Mouse (Mus musculus): ENCODE measurements at regions not wholly inside any gene's neighbourhood (a gene's known extent, or its start where the extent isn't known, plus 50 kb on each side); places are given as distances from the start of the nearest gene placed in this dataset.

GRCm38 (mm10) chr12:49968072-49968471 lies 583.1 kb downstream of the Gm43517 start:
- no peaks in the 10 kb centered on the region for H3K36me3 ChIP-seq
- H3K27me3 ChIP-seq (replicated peaks) = no peaks in the 10 kb centered on the region
- no peaks in the 10 kb centered on the region for H3K4me1 ChIP-seq (replicated peaks)
- H3K4me2 ChIP-seq (replicated peaks) = no peak overlapping the region
- H3K9ac ChIP-seq = no peak overlapping the region
- no peak overlapping the region for H3K4me3 ChIP-seq (replicated peaks)
- WGBS = 69% methylated on average over 1 of the region's 1 CpGs
- H3K27ac ChIP-seq = no peak overlapping the region
- H3K9me3 ChIP-seq = no peaks in the 10 kb centered on the region
- ATAC-seq = no peak

GRCm38 (mm10) chr12:49969546-49969945 lies 584.6 kb downstream of the Gm43517 start:
- 74% methylated on average over 2 of the region's 2 CpGs for WGBS
- H3K9ac ChIP-seq = no peak overlapping the region
- no peak overlapping the region for H3K4me3 ChIP-seq (replicated peaks)
- H3K36me3 ChIP-seq = no peaks in the 10 kb centered on the region
- no peak overlapping the region for H3K27ac ChIP-seq
- ATAC-seq = no peak
- H3K4me1 ChIP-seq (replicated peaks) = no peaks in the 10 kb centered on the region
- H3K9me3 ChIP-seq = no peaks in the 10 kb centered on the region
- no peak overlapping the region for H3K4me2 ChIP-seq (replicated peaks)
- no peaks in the 10 kb centered on the region for H3K27me3 ChIP-seq (replicated peaks)

- WGBS = 61% methylated on average over 2 of the region's 2 CpGs
- Histone ChIP-seq H3K4me3 (replicated peaks) (no peak overlapping the region), H3K9ac (no peak overlapping the region), H3K9me3 (no peaks in the 10 kb centered on the region), H3K27me3 (replicated peaks) (no peaks in the 10 kb centered on the region), H3K4me1 (replicated peaks) (no peaks in the 10 kb centered on the region), H3K4me2 (replicated peaks) (no peak overlapping the region), H3K36me3 (no peaks in the 10 kb centered on the region), H3K27ac (no peak overlapping the region)
- no peak for ATAC-seq
These were observed 589.8 kb downstream of the Gm43517 start for GRCm38 (mm10) chr12:49974591-49975323.

GRCm38 (mm10) chr12:49975553-49975952 lies 590.6 kb downstream of the Gm43517 start:
- no peaks in the 10 kb centered on the region for H3K27me3 ChIP-seq (replicated peaks)
- H3K36me3 ChIP-seq = no peaks in the 10 kb centered on the region
- H3K9ac ChIP-seq = no peak overlapping the region
- WGBS = 60% methylated on average over 1 of the region's 1 CpGs
- H3K4me1 ChIP-seq (replicated peaks) = no peaks in the 10 kb centered on the region
- no peak for ATAC-seq
- no peak overlapping the region for H3K4me2 ChIP-seq (replicated peaks)
- H3K4me3 ChIP-seq (replicated peaks) = no peak overlapping the region
- H3K27ac ChIP-seq = no peak overlapping the region
- no peaks in the 10 kb centered on the region for H3K9me3 ChIP-seq

GRCm38 (mm10) chr12:49992501-49993079 lies 607.6 kb downstream of the Gm43517 start:
- Histone ChIP-seq H3K9ac (no peak overlapping the region), H3K4me3 (replicated peaks) (no peak overlapping the region), H3K27me3 (replicated peaks) (no peaks in the 10 kb centered on the region), H3K27ac (no peak overlapping the region), H3K4me2 (replicated peaks) (no peak overlapping the region), H3K9me3 (no peaks in the 10 kb centered on the region), H3K36me3 (no peaks in the 10 kb centered on the region), H3K4me1 (replicated peaks) (no peaks in the 10 kb centered on the region)
- ATAC-seq = no peak
- WGBS = 56% methylated on average over 7 of the region's 7 CpGs

GRCm38 (mm10) chr12:50038808-50039374 lies 610.0 kb downstream of the Prkd1 start:
- ATAC-seq = no peak
- Histone ChIP-seq H3K9ac (no peak overlapping the region), H3K27ac (no peak overlapping the region), H3K9me3 (no peaks in the 10 kb centered on the region), H3K4me1 (replicated peaks) (no peaks in the 10 kb centered on the region), H3K4me2 (replicated peaks) (no peak overlapping the region), H3K4me3 (replicated peaks) (no peak overlapping the region), H3K27me3 (replicated peaks) (no peaks in the 10 kb centered on the region), H3K36me3 (no peaks in the 10 kb centered on the region)
- 69% methylated on average over 3 of the region's 3 CpGs for WGBS

GRCm38 (mm10) chr12:50061286-50061685 lies 587.6 kb downstream of the Prkd1 start:
- Histone ChIP-seq H3K4me2 (replicated peaks) (no peak overlapping the region), H3K36me3 (no peaks in the 10 kb centered on the region), H3K9me3 (no peaks in the 10 kb centered on the region), H3K27ac (no peak overlapping the region), H3K4me3 (replicated peaks) (no peak overlapping the region), H3K27me3 (replicated peaks) (no peaks in the 10 kb centered on the region), H3K9ac (no peak overlapping the region), H3K4me1 (replicated peaks) (no peaks in the 10 kb centered on the region)
- WGBS = 90% methylated on average over 2 of the region's 2 CpGs
- ATAC-seq = no peak

GRCm38 (mm10) chr12:50066394-50066793 lies 582.5 kb downstream of the Prkd1 start:
- no peak for ATAC-seq
- H3K4me1 ChIP-seq (replicated peaks) = no peaks in the 10 kb centered on the region
- H3K9me3 ChIP-seq = no peaks in the 10 kb centered on the region
- no peaks in the 10 kb centered on the region for H3K27me3 ChIP-seq (replicated peaks)
- no peak overlapping the region for H3K4me3 ChIP-seq (replicated peaks)
- H3K9ac ChIP-seq = no peak overlapping the region
- 85% methylated on average over 4 of the region's 4 CpGs for WGBS
- H3K36me3 ChIP-seq = no peaks in the 10 kb centered on the region
- no peak overlapping the region for H3K27ac ChIP-seq
- no peak overlapping the region for H3K4me2 ChIP-seq (replicated peaks)

GRCm38 (mm10) chr12:50071797-50072196 lies 577.1 kb downstream of the Prkd1 start:
- no peaks in the 10 kb centered on the region for H3K9me3 ChIP-seq
- no peak overlapping the region for H3K27ac ChIP-seq
- H3K9ac ChIP-seq = no peak overlapping the region
- H3K4me1 ChIP-seq (replicated peaks) = no peaks in the 10 kb centered on the region
- H3K27me3 ChIP-seq (replicated peaks) = no peaks in the 10 kb centered on the region
- H3K4me3 ChIP-seq (replicated peaks) = no peak overlapping the region
- 46% methylated on average over 3 of the region's 3 CpGs for WGBS
- no peak for ATAC-seq
- H3K4me2 ChIP-seq (replicated peaks) = no peak overlapping the region
- no peaks in the 10 kb centered on the region for H3K36me3 ChIP-seq

- no peak for ATAC-seq
- H3K36me3 ChIP-seq = no peaks in the 10 kb centered on the region
- no peak overlapping the region for H3K9ac ChIP-seq
- H3K4me3 ChIP-seq (replicated peaks) = no peak overlapping the region
- H3K27me3 ChIP-seq (replicated peaks) = no peaks in the 10 kb centered on the region
- 58% methylated on average over 1 of the region's 1 CpGs for WGBS
- no peaks in the 10 kb centered on the region for H3K9me3 ChIP-seq
- no peak overlapping the region for H3K4me2 ChIP-seq (replicated peaks)
- H3K27ac ChIP-seq = no peak overlapping the region
- no peaks in the 10 kb centered on the region for H3K4me1 ChIP-seq (replicated peaks)
These were observed 576.5 kb downstream of the Prkd1 start for GRCm38 (mm10) chr12:50072359-50072758.

- Histone ChIP-seq H3K4me1 (replicated peaks) (no peaks in the 10 kb centered on the region), H3K27me3 (replicated peaks) (no peaks in the 10 kb centered on the region), H3K4me2 (replicated peaks) (no peak overlapping the region), H3K36me3 (no peaks in the 10 kb centered on the region), H3K27ac (no peak overlapping the region), H3K9me3 (no peaks in the 10 kb centered on the region), H3K4me3 (replicated peaks) (no peak overlapping the region), H3K9ac (no peak overlapping the region)
- no peak for ATAC-seq
- WGBS = 53% methylated on average over 2 of the region's 2 CpGs
These were observed 575.2 kb downstream of the Prkd1 start for GRCm38 (mm10) chr12:50073684-50074083.

GRCm38 (mm10) chr12:50081157-50081556 lies 567.7 kb downstream of the Prkd1 start:
- Histone ChIP-seq H3K36me3 (no peaks in the 10 kb centered on the region), H3K4me3 (replicated peaks) (no peak overlapping the region), H3K4me2 (replicated peaks) (no peak overlapping the region), H3K9ac (no peak overlapping the region), H3K27me3 (replicated peaks) (no peaks in the 10 kb centered on the region), H3K27ac (no peak overlapping the region), H3K4me1 (replicated peaks) (no peaks in the 10 kb centered on the region), H3K9me3 (no peaks in the 10 kb centered on the region)
- no peak for ATAC-seq
- 89% methylated on average over 9 of the region's 9 CpGs for WGBS

- Histone ChIP-seq H3K4me2 (replicated peaks) (no peak overlapping the region), H3K36me3 (no peaks in the 10 kb centered on the region), H3K9me3 (no peaks in the 10 kb centered on the region), H3K4me1 (replicated peaks) (no peaks in the 10 kb centered on the region), H3K4me3 (replicated peaks) (no peak overlapping the region), H3K27me3 (replicated peaks) (no peaks in the 10 kb centered on the region), H3K9ac (no peak overlapping the region), H3K27ac (no peak overlapping the region)
- 80% methylated on average over 1 of the region's 1 CpGs for WGBS
- no peak for ATAC-seq
These were observed 567.3 kb downstream of the Prkd1 start for GRCm38 (mm10) chr12:50081571-50081970.

All from intestine, embryonic 15.5 days (tissue).